17 mouse cellular contexts compared by ENCODE assay signal in genomic region chr1:52112301-52112700, GRCm38 (mm10). TPM values are rescaled to one million over a fixed set of nuclear protein-coding genes. Genes with fewer than 3 reads are reported as not detected.
DNase-seq lines count a peak whose midpoint lies in the region; ATAC-seq and TF ChIP-seq lines count a peak whose summit lies in the region.
"Had no signal": no experiment of that assay in that cellular context is flagged by ENCODE, and none has a peak within 500 bp of the region (broad histone marks: within the 10 kb centered on the region; RNA-seq: fewer than 3 reads in every experiment).

No protein-coding gene starts in this region.

- peak; percentile 39 to 80 for DNase-seq in adrenal gland, adult (ENCODE audit: inconsistent age in 2 of 2, low spot score in 1 of 2)
- DNase-seq in adrenal gland, adult 18-20 months (ENCODE audit: low spot score in 2 of 2) = no peak
- DNase-seq in heart, postnatal 0 days (ENCODE audit: low spot score) = no peak
- no peak for DNase-seq in heart, postnatal 36 days
- peak; percentile 80 for DNase-seq in NIH3T3 (ENCODE audit: low read depth)
- no peak for DNase-seq in liver, postnatal 0 days
- DNase-seq in left cerebral cortex, adult 9 months (ENCODE audit: low spot score in 2 of 2) = no peak
- DNase-seq: cerebellum, postnatal 25 days; gastrocnemius, adult 2 months; kidney, adult 8-10 months; liver, embryonic 13.5 days; right cerebral cortex, postnatal 4 days had no signal

- 62% methylated on average over 1 of the region's 1 CpGs for WGBS in heart, postnatal 0 days
- 77% methylated on average over 1 of the region's 1 CpGs for WGBS in liver, postnatal 0 days (ENCODE audit: insufficient replicate concordance)

- H3K9ac ChIP-seq in heart, postnatal 0 days (replicated peaks; ENCODE audit: low read depth, low read length) = no peak overlapping the region
- no peak overlapping the region for H3K9ac ChIP-seq in liver, postnatal 0 days (replicated peaks)
- H3K9ac ChIP-seq: heart, embryonic 15.5 days; limb, embryonic 13.5 days; midbrain, embryonic 12.5 days; neural tube, embryonic 12.5 days had no signal

- H3K4me3 ChIP-seq in heart, postnatal 0 days (ENCODE audit: low read depth, low read length) = no peak overlapping the region
- no peak overlapping the region for H3K4me3 ChIP-seq in embryonic fibroblast, embryonic 13.5 days (ENCODE audit: insufficient read depth, low read length)
- H3K4me3 ChIP-seq in liver, postnatal 0 days (ENCODE audit: low read depth, low read length) = no peak overlapping the region
- H3K4me3 ChIP-seq: heart, embryonic 15.5 days; limb, embryonic 13.5 days; midbrain, embryonic 12.5 days; neural tube, embryonic 12.5 days had no signal

- no peak for TF ChIP-seq POLR2A in embryonic fibroblast, embryonic 13.5 days (IDR thresholded peaks at IDR 0.05; ENCODE audit: low read depth, low read length)

- H3K27ac ChIP-seq in heart, postnatal 0 days (ENCODE audit: low read depth) = 0 out of 2 replicates have a peak overlapping the region, but pooled peaks have one; percentile 28
- H3K27ac ChIP-seq in embryonic fibroblast, embryonic 13.5 days (ENCODE audit: insufficient read depth, low read length) = peak overlapping the region; percentile 87
- H3K27ac ChIP-seq in liver, postnatal 0 days (ENCODE audit: low read depth) = no peak overlapping the region
- H3K27ac ChIP-seq: heart, embryonic 15.5 days; limb, embryonic 13.5 days; midbrain, embryonic 12.5 days; neural tube, embryonic 12.5 days had no signal

- no peaks in the 10 kb centered on the region for H3K27me3 ChIP-seq in heart, postnatal 0 days (ENCODE audit: control insufficient read depth, insufficient read depth, low read length)
- no peaks in the 10 kb centered on the region for H3K27me3 ChIP-seq in liver, postnatal 0 days (ENCODE audit: insufficient read depth, low read length)
- H3K27me3 ChIP-seq: heart, embryonic 15.5 days; limb, embryonic 13.5 days; liver, embryonic 13.5 days; neural tube, embryonic 12.5 days had no signal

- TF ChIP-seq EP300 in heart, postnatal 0 days (IDR thresholded peaks at IDR 0.05; ENCODE audit: low read depth) = no peak
- no peak for TF ChIP-seq EP300 in liver, postnatal 0 days (IDR thresholded peaks at IDR 0.05; ENCODE audit: low read depth)

- peaks cover 5% of the 10 kb centered on the region; the same call in 1 of the 2 replicates for H3K4me1 ChIP-seq in heart, postnatal 0 days (ENCODE audit: control insufficient read depth, insufficient read depth)
- peaks cover 3% of the 10 kb centered on the region for H3K4me1 ChIP-seq in embryonic fibroblast, embryonic 13.5 days (ENCODE audit: control insufficient read depth, insufficient read depth, low read length)
- peaks cover 6% of the 10 kb centered on the region; the same call in 1 of the 2 replicates for H3K4me1 ChIP-seq in liver, postnatal 0 days (ENCODE audit: insufficient read depth)
- H3K4me1 ChIP-seq: neural tube, embryonic 12.5 days had no signal

- H3K36me3 ChIP-seq in heart, postnatal 0 days (replicated peaks; ENCODE audit: control insufficient read depth, insufficient read depth, low read length) = no peaks in the 10 kb centered on the region
- no peaks in the 10 kb centered on the region for H3K36me3 ChIP-seq in liver, postnatal 0 days (replicated peaks; ENCODE audit: insufficient read depth, low read length)
- H3K36me3 ChIP-seq: heart, embryonic 15.5 days; limb, embryonic 13.5 days; liver, embryonic 13.5 days; midbrain, embryonic 12.5 days; neural tube, embryonic 12.5 days had no signal

- no peak for ATAC-seq in heart, postnatal 0 days (ENCODE audit: insufficient read depth, low read depth)
- no peak for ATAC-seq in liver, postnatal 0 days

- no peak overlapping the region for H3K4me2 ChIP-seq in heart, postnatal 0 days (ENCODE audit: low read depth, low read length)
- no peak overlapping the region for H3K4me2 ChIP-seq in liver, postnatal 0 days (ENCODE audit: low read depth, low read length)
- H3K4me2 ChIP-seq: midbrain, embryonic 12.5 days; neural tube, embryonic 12.5 days had no signal

- intact Hi-C loops in heart, postnatal 36 days (cut with DNase I) = loop anchor here (5.0 to 10.0 kb wide), 2 partner anchors 382 to 635 kb away; partner anchors contain the start of gene Nabp1

- no peaks in the 10 kb centered on the region for H3K9me3 ChIP-seq in heart, postnatal 0 days (replicated peaks; ENCODE audit: control insufficient read depth, low read length)
- no peaks in the 10 kb centered on the region for H3K9me3 ChIP-seq in liver, postnatal 0 days (ENCODE audit: low read length)
- H3K9me3 ChIP-seq: heart, embryonic 15.5 days; limb, embryonic 13.5 days; liver, embryonic 13.5 days; midbrain, embryonic 12.5 days; neural tube, embryonic 12.5 days had no signal

- no peak for TF ChIP-seq CTCF in heart, postnatal 0 days (IDR thresholded peaks at IDR 0.05; ENCODE audit: low read depth)
- TF ChIP-seq CTCF in embryonic fibroblast, embryonic 13.5 days (IDR thresholded peaks at IDR 0.05; ENCODE audit: borderline replicate concordance, insufficient read depth, low read length) = no peak
- TF ChIP-seq CTCF in liver, postnatal 0 days (IDR thresholded peaks at IDR 0.05; ENCODE audit: low read depth) = no peak

RNA-seq across cellular contexts. Expression of gene Stat1, which starts 6.9 kb away (rescaled TPM):
- 100 to 1,000 TPM in 1 of 2 experiments, 10 to 100 TPM in 1; 93.0 to 102 TPM for total RNA-seq in adrenal gland, adult 18-20 months (2021)
- total RNA-seq in heart, postnatal 0 days (2014; rRNA removed; ENCODE audit: low replicate concordance) = 55.1 and 70.0 TPM in 2 replicates
- polyA plus RNA-seq in heart, postnatal 0 days (2015; fragmentation: Nextera tagmentation; extraction: Ambion mirVana) = 22.3 and 23.0 TPM in 2 replicates
- total RNA-seq in heart, postnatal 36 days (2021) = 10 to 100 TPM; 23.3 to 33.3 TPM
- polyA plus RNA-seq in embryonic fibroblast, embryonic 13.5 days (2011; ENCODE audit: insufficient read length, low read depth, missing spikeins) = 45.4 and 68.0 TPM in 2 replicates
- 31.2 and 33.7 TPM in 2 replicates for polyA plus RNA-seq in liver, postnatal 0 days (2015; fragmentation: Nextera tagmentation; extraction: Ambion mirVana)

Comparison
In these comparisons a context has a peak if more than half of its experiments do, and no peak if none do; other contexts are left out.
1. DNase-seq: peak in adrenal gland, adult (2 of 2) and NIH3T3 (single experiment); none in adrenal gland, adult 18-20 months (0 of 2), heart, postnatal 0 days (single experiment), heart, postnatal 36 days (0 of 2), liver, postnatal 0 days (single experiment) and left cerebral cortex, adult 9 months (0 of 2).